23 mouse cellular contexts compared by ENCODE assay signal in genomic region chr4:120749601-120750000, GRCm38 (mm10). TPM values are rescaled to one million over a fixed set of nuclear protein-coding genes. Genes with fewer than 3 reads are reported as not detected.
DNase-seq lines count a peak whose midpoint lies in the region; ATAC-seq and TF ChIP-seq lines count a peak whose summit lies in the region.
"Had no signal": no experiment of that assay in that cellular context is flagged by ENCODE, and none has a peak within 500 bp of the region (broad histone marks: within the 10 kb centered on the region; RNA-seq: fewer than 3 reads in every experiment).

No protein-coding gene starts in this region.

- 23% methylated on average over 2 of the region's 2 CpGs for WGBS in liver, postnatal 0 days (ENCODE audit: insufficient replicate concordance)
- 32% methylated on average over 2 of the region's 2 CpGs for WGBS in liver, embryonic 11.5 days
- no CpG with 5 or more reads among the region's 2 CpGs for WGBS in lung, postnatal 0 days
- 35% methylated on average over 2 of the region's 2 CpGs for WGBS in limb, embryonic 10.5 days

- no peak for TF ChIP-seq CTCF in liver, postnatal 0 days (IDR thresholded peaks at IDR 0.05; ENCODE audit: low read depth)
- no peak for TF ChIP-seq CTCF in lung, postnatal 0 days (IDR thresholded peaks at IDR 0.05)

- no peak overlapping the region for H3K27ac ChIP-seq in liver, postnatal 0 days (ENCODE audit: low read depth)
- H3K27ac ChIP-seq in liver, embryonic 11.5 days (ENCODE audit: low read depth, low read length), result no peak overlapping the region
- no peak overlapping the region for H3K27ac ChIP-seq in lung, postnatal 0 days (ENCODE audit: low read length)
- H3K27ac ChIP-seq in limb, embryonic 10.5 days, result no peak overlapping the region
- H3K27ac ChIP-seq: embryonic facial prominence, embryonic 13.5 days; embryonic facial prominence, embryonic 15.5 days; forebrain, embryonic 10.5 days; forebrain, embryonic 12.5 days had no signal

- H3K4me2 ChIP-seq in liver, postnatal 0 days (ENCODE audit: low read depth, low read length), result no peak overlapping the region
- no peak overlapping the region for H3K4me2 ChIP-seq in liver, embryonic 11.5 days
- no peak overlapping the region for H3K4me2 ChIP-seq in lung, postnatal 0 days (replicated peaks; ENCODE audit: low read depth, low read length)
- H3K4me2 ChIP-seq: embryonic facial prominence, embryonic 13.5 days; embryonic facial prominence, embryonic 15.5 days; forebrain, embryonic 12.5 days had no signal

- peaks cover 9% of the 10 kb centered on the region for H3K4me1 ChIP-seq in liver, postnatal 0 days (ENCODE audit: insufficient read depth)
- H3K4me1 ChIP-seq in liver, embryonic 11.5 days (replicated peaks; ENCODE audit: control insufficient read depth, insufficient read depth, low read length), result peaks cover 7% of the 10 kb centered on the region; the same call in 1 of the 2 replicates
- peaks cover 2% of the 10 kb centered on the region; the same call in 1 of the 2 replicates for H3K4me1 ChIP-seq in lung, postnatal 0 days (ENCODE audit: insufficient read depth, low read depth, low read length)
- H3K4me1 ChIP-seq in limb, embryonic 10.5 days, result peaks cover 30% of the 10 kb centered on the region

- DNase-seq in liver, postnatal 0 days, result peak; percentile 8
- no peak for DNase-seq in liver, embryonic 11.5 days (ENCODE audit: low spot score)
- no peak for DNase-seq in lung, postnatal 0 days (ENCODE audit: low spot score)
- DNase-seq in limb, embryonic 10.5 days (ENCODE audit: low spot score), result no peak
- DNase-seq: adrenal gland, adult 2 months; adrenal gland, postnatal 10 days; adrenal gland, postnatal 25 days; cerebellum, adult 11 months; cerebellum, adult 18-20 months; cerebellum, adult 8-10 months; cerebellum, adult 9-11 months; cerebellum, postnatal 36 days; embryo, embryonic 11 days had no signal

- no peak for TF ChIP-seq EP300 in liver, postnatal 0 days (IDR thresholded peaks at IDR 0.05; ENCODE audit: low read depth)
- no peak for TF ChIP-seq EP300 in lung, postnatal 0 days (IDR thresholded peaks at IDR 0.05)

- H3K9ac ChIP-seq in liver, postnatal 0 days (replicated peaks), result no peak overlapping the region
- H3K9ac ChIP-seq in liver, embryonic 11.5 days (ENCODE audit: low read depth, low read length), result no peak overlapping the region
- H3K9ac ChIP-seq in lung, postnatal 0 days (replicated peaks; ENCODE audit: low read depth), result no peak overlapping the region
- H3K9ac ChIP-seq: embryonic facial prominence, embryonic 13.5 days; embryonic facial prominence, embryonic 15.5 days; forebrain, embryonic 12.5 days had no signal

- H3K36me3 ChIP-seq in liver, postnatal 0 days (replicated peaks; ENCODE audit: insufficient read depth, low read length), result no peaks in the 10 kb centered on the region
- no peaks in the 10 kb centered on the region for H3K36me3 ChIP-seq in liver, embryonic 11.5 days (ENCODE audit: control insufficient read depth, insufficient read depth, low read length)
- H3K36me3 ChIP-seq in lung, postnatal 0 days (ENCODE audit: insufficient read depth, low read length), result no peaks in the 10 kb centered on the region
- H3K36me3 ChIP-seq in limb, embryonic 10.5 days, result no peaks in the 10 kb centered on the region
- H3K36me3 ChIP-seq: embryonic facial prominence, embryonic 13.5 days; embryonic facial prominence, embryonic 15.5 days; forebrain, embryonic 10.5 days; forebrain, embryonic 12.5 days had no signal

- H3K4me3 ChIP-seq in liver, postnatal 0 days (ENCODE audit: low read depth, low read length), result no peak overlapping the region
- H3K4me3 ChIP-seq in liver, embryonic 11.5 days (ENCODE audit: low read depth, low read length), result no peak overlapping the region
- no peak overlapping the region for H3K4me3 ChIP-seq in lung, postnatal 0 days (ENCODE audit: low read depth, low read length)
- H3K4me3 ChIP-seq in limb, embryonic 10.5 days, result no peak overlapping the region
- H3K4me3 ChIP-seq: embryonic facial prominence, embryonic 13.5 days; embryonic facial prominence, embryonic 15.5 days; erythroblast, embryonic 14.5 days; forebrain, embryonic 10.5 days; forebrain, embryonic 12.5 days had no signal

- H3K27me3 ChIP-seq in liver, postnatal 0 days (ENCODE audit: insufficient read depth, low read length), result peaks cover 57% of the 10 kb centered on the region
- peaks cover 71% of the 10 kb centered on the region for H3K27me3 ChIP-seq in liver, embryonic 11.5 days (replicated peaks; ENCODE audit: control insufficient read depth, insufficient read depth, low read length)
- peaks cover 31% of the 10 kb centered on the region for H3K27me3 ChIP-seq in lung, postnatal 0 days (replicated peaks; ENCODE audit: insufficient read depth, low read length)
- H3K27me3 ChIP-seq in limb, embryonic 10.5 days (ENCODE audit: low read depth, poor library complexity, severe bottlenecking), result peaks cover 84% of the 10 kb centered on the region

- no peaks in the 10 kb centered on the region for H3K9me3 ChIP-seq in liver, postnatal 0 days (ENCODE audit: low read length)
- H3K9me3 ChIP-seq in liver, embryonic 11.5 days (ENCODE audit: control insufficient read depth, low read length), result no peaks in the 10 kb centered on the region
- H3K9me3 ChIP-seq in lung, postnatal 0 days (ENCODE audit: low read length), result no peaks in the 10 kb centered on the region
- H3K9me3 ChIP-seq in limb, embryonic 10.5 days (replicated peaks), result no peaks in the 10 kb centered on the region
- H3K9me3 ChIP-seq: embryonic facial prominence, embryonic 13.5 days; embryonic facial prominence, embryonic 15.5 days; forebrain, embryonic 10.5 days; forebrain, embryonic 12.5 days had no signal

- no peak for ATAC-seq in liver, postnatal 0 days
- ATAC-seq in liver, embryonic 11.5 days (replicated peaks; ENCODE audit: low FRiP score), result no peak
- ATAC-seq in granulocyte monocyte progenitor cell, adult 5-6 weeks (replicated peaks; ENCODE audit: poor library complexity, severe bottlenecking), result peak; percentile 36; the same call in 1 of the 2 replicates
- peak; percentile 28; the same call in 1 of the 2 replicates for ATAC-seq in megakaryocyte, adult 5-6 weeks (ENCODE audit: poor library complexity, severe bottlenecking)
- no peak for ATAC-seq in lung, postnatal 0 days
- ATAC-seq: forebrain, embryonic 14.5 days had no signal

RNA-seq across cellular contexts. Expression of gene Kcnq4, which starts 1.2 kb away (rescaled TPM):
- polyA plus RNA-seq in liver, postnatal 0 days (2015; fragmentation: Nextera tagmentation; extraction: Ambion mirVana), result 0.14 and 0.20 TPM in 2 replicates
- polyA plus RNA-seq in liver, embryonic 11.5 days (2014; fragmentation: Nextera tagmentation; extraction: Ambion mirVana), result 0.57 and 0.90 TPM in 2 replicates
- 0.96 TPM in 1 of 2 replicates, not detected in the other for total RNA-seq in granulocyte monocyte progenitor cell, adult 5-6 weeks (2014; fragmentation: Nextera tagmentation)
- not detected in 2 replicates for total RNA-seq in granulocyte monocyte progenitor cell, adult 5-6 weeks (2017)
- total RNA-seq in megakaryocyte, adult 5-6 weeks (2015), result not detected in 2 replicates
- total RNA-seq in megakaryocyte, adult 5-6 weeks (2017), result not detected in 2 replicates
- 3.1 and 3.9 TPM in 2 replicates for polyA plus RNA-seq in lung, postnatal 0 days (2015; fragmentation: Nextera tagmentation; extraction: Ambion mirVana)
- polyA plus RNA-seq in limb, embryonic 10.5 days (2016; fragmentation: Nextera tagmentation; extraction: Ambion mirVana), result 3.0 and 6.9 TPM in 2 replicates
- total RNA-seq: common myeloid progenitor, adult 5-6 weeks; MEL had no signal
- polyA plus RNA-seq: erythroblast, embryonic 14.5 days had no signal

Comparison
In these comparisons a context has a peak if more than half of its experiments do, and no peak if none do; other contexts are left out.
1. ATAC-seq: peak in granulocyte monocyte progenitor cell, adult 5-6 weeks (single experiment) and megakaryocyte, adult 5-6 weeks (single experiment); none in liver, postnatal 0 days (single experiment), liver, embryonic 11.5 days (single experiment) and lung, postnatal 0 days (single experiment).